ENCODE assay signal across 25 mouse cellular contexts in genomic region chr13:74794435-74794834, GRCm38 (mm10).
"Had no signal": no experiment of that assay in that cellular context is flagged by ENCODE, and none has a peak within 500 bp of the region (broad histone marks: within the 10 kb centered on the region; RNA-seq: fewer than 3 reads in every experiment).

No protein-coding gene starts in this region.

- H3K27me3 ChIP-seq: heart, embryonic 12.5 days; hindbrain, embryonic 12.5 days; kidney, embryonic 15.5 days; limb, embryonic 13.5 days; limb, embryonic 15.5 days had no signal

- DNase-seq: gastrocnemius, postnatal 14 days; gastrocnemius, postnatal 36 days; heart, adult 18-20 months; heart, postnatal 10 days; heart, postnatal 4 days; kidney, adult 11 months; kidney, adult 2 months; kidney, adult 9 months; kidney, postnatal 14 days; kidney, postnatal 36 days; layer of hippocampus, adult 9-11 months; layer of hippocampus, postnatal 36 days; left cerebral cortex, postnatal 4 days had no signal

- H3K9ac ChIP-seq: heart, embryonic 12.5 days; hindbrain, embryonic 12.5 days; hindbrain, embryonic 14.5 days; kidney, embryonic 15.5 days; limb, embryonic 13.5 days; limb, embryonic 15.5 days had no signal

- H3K36me3 ChIP-seq: hindbrain, embryonic 10.5 days; hindbrain, embryonic 12.5 days; kidney, embryonic 15.5 days; limb, embryonic 13.5 days; limb, embryonic 15.5 days had no signal

- H3K4me3 ChIP-seq: heart, embryonic 10.5 days; heart, embryonic 12.5 days; hindbrain, embryonic 10.5 days; hindbrain, embryonic 12.5 days; kidney, embryonic 15.5 days; limb, embryonic 13.5 days; limb, embryonic 15.5 days had no signal

- H3K4me2 ChIP-seq: heart, embryonic 12.5 days; hindbrain, embryonic 12.5 days; hindbrain, embryonic 14.5 days; kidney, embryonic 15.5 days; limb, embryonic 13.5 days; limb, embryonic 15.5 days had no signal

- H3K9me3 ChIP-seq: heart, embryonic 10.5 days; heart, embryonic 12.5 days; hindbrain, embryonic 10.5 days; hindbrain, embryonic 12.5 days; kidney, embryonic 15.5 days; limb, embryonic 13.5 days; limb, embryonic 15.5 days had no signal

- ATAC-seq: hindbrain, embryonic 16.5 days; inflammation-experienced regulatory T-cells, adult 6 months; intestine, embryonic 16.5 days had no signal

- H3K27ac ChIP-seq: heart, embryonic 10.5 days; hindbrain, embryonic 10.5 days; hindbrain, embryonic 12.5 days; hindbrain, embryonic 14.5 days; kidney, embryonic 15.5 days; kidney, postnatal 0 days; limb, embryonic 13.5 days; limb, embryonic 15.5 days had no signal

- H3K4me1 ChIP-seq: heart, embryonic 10.5 days; heart, embryonic 12.5 days; hindbrain, embryonic 10.5 days; hindbrain, embryonic 12.5 days; kidney, embryonic 15.5 days; limb, embryonic 13.5 days; limb, embryonic 15.5 days had no signal
